Mouse (Mus musculus) lung, embryonic 16.5 days (tissue): ENCODE results near the gene Susd6. TPM values are rescaled to one million over a fixed set of nuclear protein-coding genes. Genes with fewer than 3 reads are reported as not detected.

Experiments used
- ATAC-seq: fragments of 200-750 bp; cut with Nextera tagmentation; 2 replicates; pipeline ENCODE4 v1.8.0; 2017; ENCODE audit warnings: low read depth, mild to moderate bottlenecking, moderate library complexity
- H3K27ac ChIP-seq: fragments of 300-500 bp; sonication (generic); 2 replicates; pipeline ENCODE4 v1.5.1; 2014; ENCODE audit warnings: mild to moderate bottlenecking, control low read depth, low read length
- H3K27me3 ChIP-seq: fragments of 300-500 bp; sonication (generic); 2 replicates; pipeline ENCODE4 v1.6.1; 2014; ENCODE audit warnings: low read depth, low read length, mixed read lengths; ENCODE audit not compliant: control insufficient read depth, insufficient read depth
- H3K36me3 ChIP-seq: fragments of 300-500 bp; sonication (generic); 2 replicates; pipeline ENCODE4 v1.6.1; 2014; ENCODE audit warnings: low read length; ENCODE audit not compliant: control insufficient read depth, insufficient read depth
- H3K4me1 ChIP-seq: fragments of 300-500 bp; sonication (generic); replicated peaks from 2 replicates; pipeline ENCODE4 v1.6.1; 2014; ENCODE audit warnings: low read length, mixed read lengths; ENCODE audit not compliant: control insufficient read depth, insufficient read depth
- H3K4me2 ChIP-seq: fragments of 300-500 bp; sonication (generic); 2 replicates; pipeline ENCODE4 v1.6.1; 2014; ENCODE audit warnings: low read depth, low read length, control low read depth
- H3K4me3 ChIP-seq: fragments of 300-500 bp; sonication (generic); 2 replicates; pipeline ENCODE4 v1.5.1; 2014; ENCODE audit warnings: mild to moderate bottlenecking, low read length, control low read depth
- H3K9ac ChIP-seq: fragments of 300-500 bp; sonication (generic); 2 replicates; pipeline ENCODE4 v1.6.1; 2014; ENCODE audit warnings: low read length, control low read depth
- H3K9me3 ChIP-seq: fragments of 300-500 bp; sonication (generic); 2 replicates; pipeline ENCODE4 v1.6.1; 2016; ENCODE audit warnings: low read length; ENCODE audit not compliant: control insufficient read depth
- whole genome bisulfite sequencing: fragments of 180-500 bp; shearing (Covaris S2); extraction: QIAGEN DNeasy Blood & Tissue Kit; methylation state at CpG from one replicate; pipeline ENCODE4 v1.1.7; 2014; 5-methylcytosine and 5-hydroxymethylcytosine counted together
- polyA plus RNA-seq: library from polyadenylated mRNA; unstranded; fragments of >200 nt; fragmentation: Nextera tagmentation; extraction: Ambion mirVana; gene quantifications from 2 replicates; pipeline ENCODE4 v1.2.1, GENCODE M21; 2015

The Susd6 gene
- polyA plus RNA-seq = 21.9 and 22.8 TPM in 2 replicates

GRCm38 (mm10) chr12:80789849-80790694 is at the start of gene Susd6:
Susd6 (plus strand) TSS chr12:80790510.
- no peaks in the 10 kb centered on the region for H3K36me3 ChIP-seq
- 3% methylated on average over 49 of the region's 56 CpGs for WGBS
- peak within 1 kb of the TSS; percentile 86 for H3K4me2 ChIP-seq
- no peaks in the 10 kb centered on the region for H3K27me3 ChIP-seq
- no peaks in the 10 kb centered on the region for H3K9me3 ChIP-seq
- H3K4me3 ChIP-seq = peak within 1 kb of the TSS; percentile 98
- H3K9ac ChIP-seq = peak within 1 kb of the TSS; percentile 96
- peak; percentile 99 for ATAC-seq
- H3K4me1 ChIP-seq = peaks cover 16% of the 10 kb centered on the region
- peak within 1 kb of the TSS; percentile 98 for H3K27ac ChIP-seq

- Histone ChIP-seq H3K27ac (no peak overlapping the region), H3K9ac (no peak overlapping the region), H3K4me3 (no peak overlapping the region), H3K9me3 (no peaks in the 10 kb centered on the region), H3K4me1 (no peaks in the 10 kb centered on the region), H3K4me2 (no peak overlapping the region), H3K27me3 (no peaks in the 10 kb centered on the region), H3K36me3 (no peaks in the 10 kb centered on the region)
- 63% methylated on average over 1 of the region's 1 CpGs for WGBS
- ATAC-seq = peak; percentile 77
These were observed 45.7 kb upstream of the Susd6 start for GRCm38 (mm10) chr12:80744614-80745013.

GRCm38 (mm10) chr12:80746031-80746813 is 44.1 kb upstream of the Susd6 start:
- no peak overlapping the region for H3K4me2 ChIP-seq
- H3K27me3 ChIP-seq = no peaks in the 10 kb centered on the region
- H3K36me3 ChIP-seq = no peaks in the 10 kb centered on the region
- 45% methylated on average over 8 of the region's 8 CpGs for WGBS
- no peak overlapping the region for H3K27ac ChIP-seq
- H3K4me1 ChIP-seq = no peaks in the 10 kb centered on the region
- no peaks in the 10 kb centered on the region for H3K9me3 ChIP-seq
- no peak overlapping the region for H3K4me3 ChIP-seq
- ATAC-seq = no peak
- H3K9ac ChIP-seq = no peak overlapping the region

- H3K27ac ChIP-seq = no peak overlapping the region
- peaks cover 17% of the 10 kb centered on the region for H3K27me3 ChIP-seq
- no peak overlapping the region for H3K4me2 ChIP-seq
- ATAC-seq = no peak
- H3K4me1 ChIP-seq = no peaks in the 10 kb centered on the region
- H3K9me3 ChIP-seq = no peaks in the 10 kb centered on the region
- no peak overlapping the region for H3K9ac ChIP-seq
- no peaks in the 10 kb centered on the region for H3K36me3 ChIP-seq
- H3K4me3 ChIP-seq = no peak overlapping the region
- 77% methylated on average over 6 of the region's 6 CpGs for WGBS
These were observed 38.8 kb upstream of the Susd6 start for GRCm38 (mm10) chr12:80751556-80751955.

- Histone ChIP-seq H3K27ac (no peak overlapping the region), H3K9ac (peak overlapping the region; percentile 50), H3K36me3 (no peaks in the 10 kb centered on the region), H3K4me1 (peaks cover 18% of the 10 kb centered on the region), H3K9me3 (no peaks in the 10 kb centered on the region), H3K4me3 (peak overlapping the region; percentile 60), H3K4me2 (peak overlapping the region; percentile 99), H3K27me3 (peaks cover 71% of the 10 kb centered on the region)
- under 1% methylated on average over 102 of the region's 122 CpGs for WGBS
- peak; percentile 90 for ATAC-seq
These were observed 32.4 kb upstream of the Susd6 start for GRCm38 (mm10) chr12:80757751-80758558.

- Histone ChIP-seq H3K4me3 (peak overlapping the region; percentile 60), H3K36me3 (no peaks in the 10 kb centered on the region), H3K9me3 (no peaks in the 10 kb centered on the region), H3K27ac (no peak overlapping the region), H3K4me1 (peaks cover 18% of the 10 kb centered on the region), H3K4me2 (peak overlapping the region; percentile 99), H3K27me3 (peaks cover 71% of the 10 kb centered on the region), H3K9ac (peak overlapping the region; percentile 47; the same call in 1 of the 2 replicates)
- peak; percentile 26; the same call in 1 of the 2 replicates for ATAC-seq
- 2% methylated on average over 77 of the region's 92 CpGs for WGBS
These were observed 31.5 kb upstream of the Susd6 start for GRCm38 (mm10) chr12:80758559-80759386.

- Histone ChIP-seq H3K4me1 (peaks cover 18% of the 10 kb centered on the region), H3K9me3 (no peaks in the 10 kb centered on the region), H3K4me3 (peak overlapping the region; percentile 60), H3K36me3 (no peaks in the 10 kb centered on the region), H3K4me2 (peak overlapping the region; percentile 99), H3K9ac (peak overlapping the region; percentile 47; the same call in 1 of the 2 replicates), H3K27me3 (peaks cover 71% of the 10 kb centered on the region), H3K27ac (no peak overlapping the region)
- no peak for ATAC-seq
- WGBS = 4% methylated on average over 12 of the region's 13 CpGs
These were observed 31.0 kb upstream of the Susd6 start for GRCm38 (mm10) chr12:80759387-80759712.

- no peak for ATAC-seq
- no peaks in the 10 kb centered on the region for H3K9me3 ChIP-seq
- 3% methylated on average over 22 of the region's 22 CpGs for WGBS
- no peak overlapping the region for H3K9ac ChIP-seq
- H3K4me1 ChIP-seq = peaks cover 18% of the 10 kb centered on the region
- H3K4me3 ChIP-seq = peak overlapping the region; percentile 43
- H3K27me3 ChIP-seq = peaks cover 70% of the 10 kb centered on the region
- H3K36me3 ChIP-seq = no peaks in the 10 kb centered on the region
- H3K4me2 ChIP-seq = peak overlapping the region; percentile 55
- H3K27ac ChIP-seq = no peak overlapping the region
These were observed 30.5 kb upstream of the Susd6 start for GRCm38 (mm10) chr12:80759713-80760395.
